Mouse (Mus musculus) heart, postnatal 0 days (tissue): ENCODE measurements at regions not wholly inside any gene's neighbourhood (a gene's known extent, or its start where the extent isn't known, plus 50 kb on each side); places are given as distances from the start of the nearest gene placed in this dataset.

Experiments
- CTCF ChIP-seq: IDR thresholded peaks from 2 replicates; pipeline ENCODE4 v1.5.1; 2016; ENCODE audit warnings: antibody characterized with exemption, control low read depth, low read depth
- EP300 ChIP-seq: IDR thresholded peaks from 2 replicates; pipeline ENCODE4 v1.6.1; 2016; ENCODE audit warnings: antibody characterized with exemption, low read depth

DNA sequence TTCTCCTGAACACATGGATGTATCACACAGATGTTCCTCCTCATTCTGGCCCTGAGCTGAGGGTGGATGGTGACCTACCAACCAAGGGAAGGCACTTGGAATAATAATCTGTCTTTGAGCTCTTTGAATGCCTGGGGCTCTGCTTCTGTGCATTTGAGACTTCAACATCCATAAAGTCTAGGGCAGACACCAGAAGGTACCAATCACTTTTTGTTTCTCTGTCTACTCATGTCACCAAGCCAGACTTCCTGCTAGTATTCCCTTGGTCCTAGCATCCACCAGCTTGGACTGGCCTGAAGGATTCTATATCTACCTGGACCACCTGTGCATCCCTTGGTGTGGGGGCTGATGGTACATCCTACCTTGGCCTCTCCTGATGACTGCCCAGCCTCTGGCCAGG lies 291.7 kb downstream of the Gm9195 start:
- TF ChIP-seq CTCF (no peak), EP300 (no peak)
